Mouse (Mus musculus) hindbrain, embryonic 10.5 days (tissue): ENCODE results near the gene Fbf1. TPM values are rescaled to one million over a fixed set of nuclear protein-coding genes. Genes with fewer than 3 reads are reported as not detected.

Source experiments
- DNase-seq: peaks from one replicate; pipeline ENCODE4 v3.0.0-alpha.2; 2017; ENCODE audit warnings: low spot score
- H3K27ac ChIP-seq: fragments of 300-500 bp; sonication (generic); 2 replicates; pipeline ENCODE4 v1.5.1; 2016; ENCODE audit warnings: mild to moderate bottlenecking, moderate library complexity
- H3K27me3 ChIP-seq: fragments of 300-500 bp; sonication (generic); 2 replicates; pipeline ENCODE4 v1.6.1; 2016; ENCODE audit warnings: mild to moderate bottlenecking; ENCODE audit not compliant: poor library complexity, insufficient read depth, severe bottlenecking
- H3K36me3 ChIP-seq: fragments of 300-500 bp; sonication (generic); 2 replicates; pipeline ENCODE4 v1.6.1; 2016; ENCODE audit warnings: mild to moderate bottlenecking, moderate library complexity
- H3K4me1 ChIP-seq: fragments of 300-500 bp; sonication (generic); replicated peaks from 2 replicates; pipeline ENCODE4 v1.6.1; 2016; ENCODE audit warnings: mild to moderate bottlenecking
- H3K4me3 ChIP-seq: fragments of 300-500 bp; sonication (generic); 2 replicates; pipeline ENCODE4 v1.5.1; 2016; ENCODE audit warnings: mild to moderate bottlenecking, moderate library complexity
- H3K9me3 ChIP-seq: fragments of 300-500 bp; sonication (generic); 2 replicates; pipeline ENCODE4 v1.6.1; 2016; ENCODE audit warnings: mild to moderate bottlenecking, moderate library complexity
- WGBS: fragments of 180-500 bp; shearing (Covaris S2); methylation state at CpG from one replicate; pipeline ENCODE4 v1.1.7; 2016; 5-methylcytosine and 5-hydroxymethylcytosine counted together
- polyA plus RNA-seq: library from polyadenylated mRNA; unstranded; fragments of >200 nt; fragmentation: Nextera tagmentation; extraction: Ambion mirVana; gene quantifications from 2 replicates; pipeline ENCODE4 v1.2.1, GENCODE M21; 2016

The Fbf1 gene
- polyA plus RNA-seq, 1 experiment from 2014 or later: 62.8 TPM

- DNase-seq: peak; percentile 98
- Histone ChIP-seq H3K4me3 (peak within 1 kb of the TSS; percentile 77), H3K9me3 (no peaks in the 10 kb centered on the region), H3K4me1 (peaks cover 19% of the 10 kb centered on the region), H3K27me3 (no peaks in the 10 kb centered on the region), H3K27ac (peak within 1 kb of the TSS; percentile 99), H3K36me3 (peaks cover 14% of the 10 kb centered on the region)
- WGBS: under 1% methylated on average over 62 of the region's 62 CpGs
These were observed 30.9 kb upstream of the Fbf1 start, which contains the start of the genes Ten1 and Acox1 for GRCm38 (mm10) chr11:116198639-116199531. Gene Ten1 (plus strand): TSS chr11:116198855. Gene Acox1 (minus strand): TSS chr11:116199045.

- Histone ChIP-seq H3K27me3 (no peaks in the 10 kb centered on the region), H3K4me1 (peaks cover 19% of the 10 kb centered on the region), H3K9me3 (no peaks in the 10 kb centered on the region), H3K36me3 (peaks cover 10% of the 10 kb centered on the region), H3K27ac (peak overlapping the region; percentile 99), H3K4me3 (peak overlapping the region; percentile 77)
- WGBS: 28% methylated on average over 13 of the region's 13 CpGs
- DNase-seq: no peak
These were observed 30.2 kb upstream of the Fbf1 start for GRCm38 (mm10) chr11:116198132-116198531.

DNA sequence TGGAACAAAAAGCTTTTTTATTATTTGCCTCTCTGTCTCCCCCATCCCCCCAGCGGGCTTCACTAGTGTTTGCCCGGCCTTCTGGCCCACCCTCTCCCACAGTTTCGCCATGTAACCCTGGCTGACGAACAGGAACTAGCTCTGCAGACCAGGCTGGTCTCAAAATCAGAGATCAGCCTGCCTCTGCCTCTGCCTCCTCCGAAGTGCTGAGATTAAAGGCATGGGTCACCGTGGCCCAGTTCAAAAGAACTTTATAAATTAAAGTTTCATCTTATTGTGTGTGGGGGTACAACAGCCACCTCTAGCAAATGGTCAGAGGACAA lies 29.6 kb upstream of the Fbf1 start:
- Histone ChIP-seq H3K36me3 (peaks cover 10% of the 10 kb centered on the region), H3K4me1 (peaks cover 19% of the 10 kb centered on the region), H3K9me3 (no peaks in the 10 kb centered on the region), H3K27ac (no peak overlapping the region), H3K4me3 (0 out of 2 replicates have a peak overlapping the region, but pooled peaks have one; percentile 77), H3K27me3 (no peaks in the 10 kb centered on the region)
- 92% methylated on average over 6 of the region's 6 CpGs for WGBS
- DNase-seq: no peak

DNA sequence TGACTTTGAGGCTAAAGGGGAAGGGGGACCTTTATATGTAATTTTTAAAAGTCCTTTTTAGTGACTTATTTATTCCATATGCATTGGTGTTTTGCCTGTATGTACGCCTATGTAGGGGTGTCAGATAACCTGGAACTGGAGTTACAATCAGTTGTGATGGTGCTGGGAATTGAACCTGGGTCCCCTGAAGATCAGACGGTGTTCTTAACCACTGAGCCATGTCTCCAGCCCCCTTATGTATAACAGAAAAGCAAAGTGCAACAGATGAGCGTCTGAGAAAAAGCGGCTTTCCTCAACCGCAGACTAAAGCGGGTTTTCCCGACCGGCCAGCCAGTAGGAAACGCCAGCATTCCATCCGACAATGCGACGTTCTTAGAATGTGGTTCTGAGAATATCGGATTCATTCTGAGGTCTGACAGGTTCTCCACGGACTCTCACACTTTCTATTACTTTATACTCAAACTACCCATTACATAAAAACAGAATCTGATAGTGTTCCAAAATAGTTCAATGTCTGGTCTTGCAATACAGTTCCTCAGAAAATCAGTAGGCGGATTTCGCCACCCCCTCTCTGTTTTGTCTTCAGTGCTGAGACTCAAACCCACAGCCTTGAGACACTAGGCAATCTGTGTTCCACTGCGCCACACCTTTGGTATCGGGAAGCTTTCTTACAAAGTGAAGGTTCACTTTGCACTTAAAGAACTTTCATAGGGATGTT lies 29.1 kb upstream of the Fbf1 start:
- no peaks in the 10 kb centered on the region for H3K27me3 ChIP-seq
- WGBS: 95% methylated on average over 18 of the region's 18 CpGs

GRCm38 (mm10) chr11:116196336-116196735 lies 28.4 kb upstream of the Fbf1 start:
- H3K9me3 ChIP-seq: no peaks in the 10 kb centered on the region
- H3K4me3 ChIP-seq: no peak overlapping the region
- peaks cover 15% of the 10 kb centered on the region for H3K36me3 ChIP-seq
- 87% methylated on average over 3 of the region's 3 CpGs for WGBS
- H3K27me3 ChIP-seq: no peaks in the 10 kb centered on the region
- H3K27ac ChIP-seq: no peak overlapping the region
- peaks cover 19% of the 10 kb centered on the region for H3K4me1 ChIP-seq
- no peak for DNase-seq

More for the DNA sequence above, 29.1 kb upstream of the Fbf1 start:
- Histone ChIP-seq H3K9me3 (no peaks in the 10 kb centered on the region), H3K27ac (no peak overlapping the region), H3K36me3 (peaks cover 10% of the 10 kb centered on the region), H3K4me3 (0 out of 2 replicates have a peak overlapping the region, but pooled peaks have one; percentile 77), H3K4me1 (peaks cover 19% of the 10 kb centered on the region)
- DNase-seq: no peak

GRCm38 (mm10) chr11:116195252-116195651 lies 27.3 kb upstream of the Fbf1 start:
- Histone ChIP-seq H3K27ac (no peak overlapping the region), H3K4me3 (no peak overlapping the region), H3K27me3 (no peaks in the 10 kb centered on the region), H3K9me3 (no peaks in the 10 kb centered on the region), H3K36me3 (peaks cover 22% of the 10 kb centered on the region), H3K4me1 (peaks cover 19% of the 10 kb centered on the region)
- no peak for DNase-seq
- WGBS: 82% methylated on average over 5 of the region's 5 CpGs

DNA sequence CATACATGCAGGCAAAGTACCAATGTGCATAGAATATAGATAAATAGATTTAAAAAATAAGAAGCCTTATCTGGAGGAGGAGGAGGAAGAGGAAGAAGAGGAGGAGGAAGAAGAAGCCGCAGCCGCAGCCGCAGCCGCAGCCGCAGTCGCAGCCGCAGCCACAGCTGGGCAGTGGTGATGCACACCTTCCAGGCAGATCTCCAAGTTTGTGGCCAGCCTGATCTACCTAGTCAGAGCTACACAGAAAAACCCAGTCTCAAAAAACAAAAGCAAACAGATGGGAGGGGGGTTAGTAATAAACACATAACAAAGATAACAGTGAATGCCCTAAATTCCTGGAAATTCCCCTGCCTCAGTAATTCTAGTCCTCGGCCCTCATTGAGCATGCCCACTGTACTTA lies 26.7 kb upstream of the Fbf1 start:
- H3K9me3 ChIP-seq: no peaks in the 10 kb centered on the region
- peaks cover 17% of the 10 kb centered on the region for H3K4me1 ChIP-seq
- no peaks in the 10 kb centered on the region for H3K27me3 ChIP-seq
- H3K27ac ChIP-seq: no peak overlapping the region
- H3K36me3 ChIP-seq: peaks cover 28% of the 10 kb centered on the region
- no peak overlapping the region for H3K4me3 ChIP-seq
- no peak for DNase-seq
- 95% methylated on average over 8 of the region's 8 CpGs for WGBS

DNA sequence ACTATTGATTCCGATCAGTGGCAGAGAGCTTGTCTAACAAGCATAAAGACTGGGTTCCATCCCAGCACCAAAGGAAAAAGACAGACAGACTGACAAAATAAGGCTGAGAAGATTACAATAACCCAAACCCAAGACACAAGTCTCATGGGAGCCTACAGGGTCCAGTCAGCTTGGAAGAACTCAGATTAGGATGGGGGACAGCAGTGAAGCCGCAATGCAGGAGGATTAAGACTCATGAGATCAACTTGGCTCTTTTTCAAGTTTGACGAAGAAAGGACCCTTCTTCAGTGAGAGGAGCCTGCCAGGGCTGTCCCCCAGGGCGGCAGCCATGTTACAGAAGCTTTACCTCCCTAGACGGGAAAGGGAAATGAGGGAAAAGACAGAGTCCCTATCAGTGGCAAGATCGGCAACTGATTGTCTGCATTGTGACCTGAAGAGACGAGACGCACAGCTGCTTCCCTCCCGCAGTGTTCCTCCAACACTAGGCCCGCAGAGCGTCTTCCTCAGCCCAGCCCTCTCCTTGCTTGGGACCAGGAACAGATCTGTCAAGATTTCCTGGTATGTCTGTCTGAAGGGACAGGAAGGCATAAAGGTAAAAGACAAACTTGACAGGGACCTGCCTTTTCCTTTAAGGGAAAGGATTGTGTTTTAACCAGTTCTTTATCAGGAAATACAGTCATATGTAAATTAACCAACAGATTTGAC lies 19.4 kb upstream of the Fbf1 start:
- DNase-seq: no peak
- H3K36me3 ChIP-seq: peaks cover 73% of the 10 kb centered on the region
- H3K9me3 ChIP-seq: no peaks in the 10 kb centered on the region
- H3K27ac ChIP-seq: peak overlapping the region; percentile 70
- no peaks in the 10 kb centered on the region for H3K27me3 ChIP-seq
- 51% methylated on average over 11 of the region's 11 CpGs for WGBS
- peaks cover 19% of the 10 kb centered on the region for H3K4me1 ChIP-seq
- H3K4me3 ChIP-seq: no peak overlapping the region

DNA sequence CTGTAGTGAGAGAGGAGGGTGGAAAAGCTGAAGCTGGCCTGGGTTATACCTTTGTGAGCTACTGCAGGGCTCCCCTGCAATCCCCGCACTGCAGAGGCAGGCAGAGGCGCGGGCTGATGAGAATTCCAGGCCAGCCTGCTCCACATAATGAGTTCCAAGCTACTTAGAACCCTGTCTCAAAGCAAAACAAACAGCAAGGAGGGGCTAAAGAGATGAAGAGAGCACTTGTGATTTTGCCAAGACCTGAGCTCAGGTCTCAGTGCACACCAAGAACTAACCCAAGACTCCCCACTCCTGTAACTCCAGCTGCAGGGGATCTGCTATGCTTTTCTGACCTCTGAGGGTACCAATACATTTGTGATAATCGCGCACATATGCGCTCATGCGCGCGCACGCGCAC lies 18.4 kb upstream of the Fbf1 start:
- Histone ChIP-seq H3K36me3 (peaks cover 78% of the 10 kb centered on the region), H3K4me1 (peaks cover 19% of the 10 kb centered on the region), H3K27ac (no peak overlapping the region), H3K9me3 (no peaks in the 10 kb centered on the region), H3K4me3 (no peak overlapping the region), H3K27me3 (no peaks in the 10 kb centered on the region)
- WGBS: 88% methylated on average over 11 of the region's 11 CpGs
- DNase-seq: no peak

DNA sequence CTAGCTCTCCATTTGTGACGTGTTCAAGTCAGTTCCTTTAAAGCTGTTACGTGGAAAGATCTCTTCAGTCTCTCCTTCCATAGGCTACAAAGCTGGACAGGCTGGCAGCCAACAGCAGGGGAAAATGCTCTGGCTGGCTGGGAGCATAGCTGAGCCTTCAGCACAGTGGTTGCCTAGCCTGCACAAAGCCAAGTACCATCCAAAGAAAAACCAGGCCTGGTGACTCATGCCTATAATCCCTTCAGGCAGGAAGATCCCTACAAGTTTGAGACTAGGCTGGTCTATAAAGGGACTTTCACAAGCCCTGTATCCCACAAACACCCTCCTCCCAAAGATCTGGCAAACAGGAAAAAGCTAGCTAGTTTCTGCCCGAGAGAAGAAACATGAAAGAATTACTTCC lies 17.9 kb upstream of the Fbf1 start:
- no peak for DNase-seq
- Histone ChIP-seq H3K9me3 (no peaks in the 10 kb centered on the region), H3K4me3 (no peak overlapping the region), H3K27ac (no peak overlapping the region), H3K4me1 (peaks cover 19% of the 10 kb centered on the region), H3K27me3 (no peaks in the 10 kb centered on the region), H3K36me3 (peaks cover 78% of the 10 kb centered on the region)
- WGBS: 92% methylated on average over 3 of the region's 3 CpGs

DNA sequence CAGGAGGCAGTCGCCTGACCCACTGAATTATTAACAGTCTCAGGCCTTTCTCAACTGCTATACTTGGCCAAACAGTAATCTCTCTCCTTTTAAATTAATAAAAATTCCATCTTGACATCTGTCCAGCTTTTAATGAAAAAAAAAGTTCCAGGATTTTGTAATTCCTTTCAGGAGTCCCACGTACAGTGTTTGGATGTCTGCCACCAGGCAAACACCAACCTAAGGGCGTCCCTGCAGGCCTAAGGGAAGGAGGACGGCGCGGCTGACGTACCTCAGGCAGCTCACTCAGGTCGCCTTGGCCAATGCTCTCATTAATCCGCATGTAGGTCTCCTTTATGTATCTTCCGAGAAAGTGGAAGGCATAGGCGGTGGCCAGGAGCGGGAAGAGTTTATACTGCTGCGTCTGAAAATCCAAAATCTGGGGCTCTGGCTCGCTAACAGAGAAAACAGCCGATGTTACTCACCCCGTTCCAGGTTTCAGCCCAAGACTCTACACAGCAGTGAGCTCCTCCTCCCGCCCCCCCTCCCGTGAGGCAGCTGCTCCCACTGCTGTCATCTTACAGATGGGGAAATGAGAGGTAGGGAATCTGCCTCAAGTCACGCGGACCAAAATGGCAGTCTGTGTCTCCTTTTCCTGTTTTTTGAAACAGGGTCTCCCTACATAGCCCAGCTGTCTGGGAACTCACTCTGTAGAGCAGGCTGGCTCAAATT lies 10.6 kb upstream of the Fbf1 start:
- DNase-seq: no peak
- Histone ChIP-seq H3K36me3 (peaks cover 92% of the 10 kb centered on the region), H3K9me3 (no peaks in the 10 kb centered on the region), H3K4me3 (no peak overlapping the region), H3K4me1 (no peaks in the 10 kb centered on the region), H3K27me3 (no peaks in the 10 kb centered on the region), H3K27ac (no peak overlapping the region)
- WGBS: 91% methylated on average over 20 of the region's 20 CpGs

DNA sequence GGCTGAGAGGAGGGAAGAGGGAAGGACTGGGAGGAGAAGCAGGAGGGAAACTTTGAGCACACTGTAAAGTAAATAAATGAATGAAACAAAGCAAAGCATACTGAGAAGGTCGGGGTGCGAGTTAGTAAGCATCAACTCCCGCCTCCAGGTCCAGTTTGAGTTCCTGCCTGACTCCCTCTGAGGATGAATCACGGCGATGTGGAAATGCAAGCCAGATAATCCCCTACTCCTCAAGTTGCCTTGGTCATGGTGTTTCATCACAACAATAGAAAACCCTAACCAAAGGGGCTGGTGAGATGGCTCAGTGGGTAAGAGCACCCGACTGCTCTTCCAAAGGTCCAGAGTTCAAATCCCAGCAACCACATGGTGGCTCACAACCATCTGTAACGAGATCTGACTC lies 8.0 kb upstream of the Fbf1 start:
- no peak for DNase-seq
- no peak overlapping the region for H3K27ac ChIP-seq
- WGBS: 85% methylated on average over 7 of the region's 7 CpGs
- peaks cover 95% of the 10 kb centered on the region for H3K36me3 ChIP-seq
- H3K4me1 ChIP-seq: no peaks in the 10 kb centered on the region
- H3K9me3 ChIP-seq: no peaks in the 10 kb centered on the region
- H3K27me3 ChIP-seq: no peaks in the 10 kb centered on the region
- H3K4me3 ChIP-seq: no peak overlapping the region
